Mouse (Mus musculus): ENCODE results near the gene Rnf31. TPM values are rescaled to one million over a fixed set of nuclear protein-coding genes. Genes with fewer than 3 reads are reported as not detected.

Rnf31 gene
- total RNA-seq, 2 experiments from 2014 or later = 33.3 to 45.4 TPM

DNA sequence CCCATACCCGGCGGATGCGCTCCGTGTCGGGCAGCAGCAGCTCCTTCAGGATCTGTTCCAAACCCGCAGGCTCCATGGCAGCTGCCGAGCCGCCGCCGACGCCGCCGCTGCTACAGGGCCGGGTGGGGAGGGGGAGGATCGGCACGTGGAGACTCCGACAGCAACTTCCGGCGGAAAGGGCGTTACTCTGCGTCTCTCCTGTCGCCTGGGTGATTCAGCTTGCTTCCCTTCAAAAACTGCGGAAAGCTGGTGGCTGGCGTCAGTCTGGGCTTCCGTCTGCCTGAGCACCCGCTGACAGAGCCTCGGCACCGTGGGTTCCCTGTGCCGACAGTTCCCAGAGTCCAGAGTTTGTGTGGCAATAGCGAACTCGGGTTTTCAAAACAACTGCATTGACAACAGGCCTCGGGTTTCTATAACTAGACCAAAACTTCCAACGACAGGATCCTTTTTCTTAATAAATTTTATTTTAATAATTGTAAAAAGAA, 44.1 kb downstream of the Rnf31 start, which contains the start of gene Ipo4:
Ipo4 (minus strand) TSS at position 435 of the 485 bp plus-strand sequence.
- intact Hi-C loops (cut with DNase I) = no loop called here
- peak; percentile 89 to 94 for DNase-seq (ENCODE audit: extremely low spot score in 1 of 2, low spot score in 2 of 2)

GRCm38 (mm10) chr14:55637795-55638194, 46.3 kb downstream of the Rnf31 start, which contains the start of gene Gm49378:
Gene Gm49378 (minus strand): TSS chr14:55637895.
- no peak for DNase-seq (ENCODE audit: extremely low spot score in 1 of 2, low spot score in 2 of 2)
- intact Hi-C loops (cut with DNase I) = no loop called here

GRCm38 (mm10) chr14:55640816-55641215, 49.3 kb downstream of the Rnf31 start:
- intact Hi-C loops (cut with DNase I) = no loop called here
- no peak for DNase-seq (ENCODE audit: extremely low spot score in 1 of 2, low spot score in 2 of 2)

DNA sequence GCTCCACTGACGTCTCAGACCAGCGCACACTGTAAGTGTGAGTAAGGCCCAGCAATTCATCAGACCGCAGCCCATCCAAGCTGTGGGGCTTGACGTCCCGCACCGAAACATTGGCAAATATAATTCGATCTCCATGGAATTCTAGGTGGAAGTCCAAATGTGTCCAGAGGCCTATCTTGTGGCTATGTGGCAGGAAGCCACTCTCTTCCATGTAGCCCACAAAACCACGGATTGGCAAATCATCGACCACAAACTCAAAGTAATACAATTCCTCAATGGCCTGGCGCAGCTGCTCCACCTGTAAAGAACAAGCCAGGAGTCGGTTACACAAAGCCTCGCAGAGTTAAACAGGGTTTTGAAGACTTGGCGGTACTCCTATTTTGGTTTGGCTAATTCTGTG, 49.8 kb downstream of the Rnf31 start:
- intact Hi-C loops (cut with DNase I) = no loop called here
- no peak for DNase-seq (ENCODE audit: extremely low spot score in 1 of 2, low spot score in 2 of 2)

DNA sequence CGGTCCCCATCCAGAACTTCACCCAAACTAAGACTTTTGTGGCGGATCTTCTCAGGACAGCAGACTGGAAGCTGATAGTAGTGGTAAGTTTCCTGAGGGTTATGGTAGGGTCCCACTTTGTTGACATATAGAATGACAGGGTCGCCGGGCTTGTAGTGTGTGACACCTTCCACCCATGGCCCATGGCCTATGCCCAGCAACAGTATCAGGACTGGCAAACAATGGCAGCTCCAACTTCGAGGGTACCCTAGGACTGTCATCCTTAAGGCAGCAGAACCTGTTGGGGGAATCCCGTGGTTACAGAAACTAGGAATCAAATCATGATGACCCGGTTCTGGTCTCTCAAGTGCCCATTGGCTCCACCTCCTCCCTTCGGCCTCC, 51.2 kb downstream of the Rnf31 start:
- intact Hi-C loops (cut with DNase I) = no loop called here
- DNase-seq (ENCODE audit: extremely low spot score in 1 of 2, low spot score in 2 of 2) = no peak

GRCm38 (mm10) chr14:55643060-55643907, 51.8 kb downstream of the Rnf31 start, which contains the start of gene Tm9sf1:
Gene Tm9sf1 (minus strand): TSS chr14:55643806.
- DNase-seq (ENCODE audit: extremely low spot score in 1 of 2, low spot score in 2 of 2) = peak; percentile 66 to 85
- intact Hi-C loops (cut with DNase I) = no loop called here

- intact Hi-C loops (cut with DNase I) = no loop called here
- no peak for DNase-seq (ENCODE audit: extremely low spot score in 1 of 2, low spot score in 2 of 2)
Observed at GRCm38 (mm10) chr14:55644261-55644888, 52.9 kb downstream of the Rnf31 start.

GRCm38 (mm10) chr14:55649884-55650283, 58.4 kb downstream of the Rnf31 start, which contains the start of gene Tssk4:
Gene Tssk4 (plus strand): TSS chr14:55650184.
- intact Hi-C loops (cut with DNase I) = no loop called here
- DNase-seq (ENCODE audit: extremely low spot score in 1 of 2, low spot score in 2 of 2) = no peak

DNA sequence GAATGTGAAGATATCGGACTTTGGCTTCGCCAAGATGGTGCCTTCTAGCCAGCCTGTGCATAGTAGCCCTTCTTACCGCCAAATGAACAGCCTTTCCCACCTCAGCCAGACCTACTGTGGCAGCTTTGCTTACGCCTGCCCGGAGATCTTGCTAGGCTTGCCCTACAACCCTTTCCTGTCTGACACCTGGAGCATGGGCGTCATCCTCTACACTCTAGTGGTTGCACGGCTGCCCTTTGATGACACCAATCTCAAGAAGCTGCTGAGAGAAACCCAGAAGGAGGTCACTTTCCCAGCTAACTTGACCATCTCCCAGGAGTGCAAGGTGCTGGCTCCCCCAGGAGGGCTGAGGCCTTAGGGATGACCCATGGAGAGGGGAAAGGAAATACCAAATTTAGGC, 60.0 kb downstream of the Rnf31 start:
- no peak for DNase-seq (ENCODE audit: extremely low spot score in 1 of 2, low spot score in 2 of 2)
- intact Hi-C loops (cut with DNase I) = no loop called here

Other genes with a start within 250 kb of the Rnf31 start
- 10 to 100 TPM; 11.6 to 12.9 TPM for gene Dhrs4, start 113.0 kb upstream of the Rnf31 start, total RNA-seq (2021)
- 100 to 1,000 TPM; 105 to 109 TPM for gene Carmil3, start 101.1 kb upstream of the Rnf31 start, total RNA-seq (2021)
- gene Cpne6, start 81.3 kb upstream of the Rnf31 start, total RNA-seq (2021) = 100 to 1,000 TPM; 176 to 200 TPM
- gene Nrl, start 66.7 kb upstream of the Rnf31 start, total RNA-seq (2021) = under 1 TPM; 0.18 to 0.49 TPM
- gene Pck2, start 51.4 kb upstream of the Rnf31 start, total RNA-seq (2021) = 10 to 100 TPM; 13.3 to 15.5 TPM
- 10 to 100 TPM; 66.1 to 68.0 TPM for gene Dcaf11, start 31.7 kb upstream of the Rnf31 start, total RNA-seq (2021)
- gene A730061H03Rik, start 31.3 kb upstream of the Rnf31 start, total RNA-seq (2021) = not detected
- not detected for gene Fitm1, start 16.1 kb upstream of the Rnf31 start, total RNA-seq (2021)
- 10 to 100 TPM; 83.0 to 84.9 TPM for gene Psme1, start 13.6 kb upstream of the Rnf31 start, total RNA-seq (2021)
- gene Emc9, start 6.4 kb upstream of the Rnf31 start, total RNA-seq (2021) = 10 to 100 TPM; 42.7 to 49.1 TPM
- 10 to 100 TPM; 56.3 to 67.2 TPM for gene Psme2, start 595 bp upstream of the Rnf31 start, total RNA-seq (2021)
- 10 to 100 TPM; 10.0 to 12.5 TPM for gene Irf9, start 11.9 kb downstream of the Rnf31 start, total RNA-seq (2021)
- 1 to 10 TPM; 2.9 to 3.2 TPM for gene Rec8, start 26.3 kb downstream of the Rnf31 start, total RNA-seq (2021)
- gene Ipo4, start 44.2 kb downstream of the Rnf31 start, total RNA-seq (2021) = 100 to 1,000 TPM; 141 to 164 TPM
- gene Gm49378, start 46.2 kb downstream of the Rnf31 start, total RNA-seq (2021) = 1 to 10 TPM; 3.2 to 5.5 TPM
- 10 to 100 TPM; 43.1 to 45.0 TPM for gene Tm9sf1, start 52.1 kb downstream of the Rnf31 start, total RNA-seq (2021)
- gene Tssk4, start 58.5 kb downstream of the Rnf31 start, total RNA-seq (2021) = under 1 TPM; 0.75 to 0.85 TPM
- gene Mdp1, start 68.8 kb downstream of the Rnf31 start, total RNA-seq (2021) = 10 to 100 TPM; 43.7 to 48.4 TPM
- gene Gmpr2, start 80.2 kb downstream of the Rnf31 start, total RNA-seq (2021) = 10 to 100 TPM; 27.6 to 27.9 TPM
- 100 to 1,000 TPM; 355 to 367 TPM for gene Nedd8, start 80.4 kb downstream of the Rnf31 start, total RNA-seq (2021)
- 10 to 100 TPM; 13.9 to 16.0 TPM for gene Tinf2, start 90.1 kb downstream of the Rnf31 start, total RNA-seq (2021)
- under 1 TPM in 1 of 2 experiments, not detected in 1; 0.24 TPM for gene Tgm1, start 122.2 kb downstream of the Rnf31 start, total RNA-seq (2021)
- 10 to 100 TPM; 46.6 to 48.2 TPM for gene Rabggta, start 130.6 kb downstream of the Rnf31 start, total RNA-seq (2021)
- 10 to 100 TPM; 93.2 to 94.9 TPM for gene Dhrs1, start 154.0 kb downstream of the Rnf31 start, total RNA-seq (2021)
- gene Nop9, start 154.0 kb downstream of the Rnf31 start, total RNA-seq (2021) = 10 to 100 TPM; 15.8 to 18.5 TPM
- under 1 TPM; 0.49 to 0.84 TPM for gene Cideb, start 166.8 kb downstream of the Rnf31 start, total RNA-seq (2021)
- gene Ltb4r2, start 169.7 kb downstream of the Rnf31 start, total RNA-seq (2021) = under 1 TPM; 0.41 to 0.43 TPM
- gene Ltb4r1, start 174.3 kb downstream of the Rnf31 start, total RNA-seq (2021) = under 1 TPM; 0.51 to 0.64 TPM
- gene Adcy4, start 192.4 kb downstream of the Rnf31 start, total RNA-seq (2021) = 1 to 10 TPM; 3.3 to 4.0 TPM
- 1 to 10 TPM; 2.0 to 2.6 TPM for gene Ripk3, start 197.2 kb downstream of the Rnf31 start, total RNA-seq (2021)
- gene Nfatc4, start 231.4 kb downstream of the Rnf31 start, total RNA-seq (2021) = 1 to 10 TPM; 3.9 to 4.1 TPM